Mouse (Mus musculus): ENCODE measurements at regions not wholly inside any gene's neighbourhood (a gene's known extent, or its start where the extent isn't known, plus 50 kb on each side); places are given as distances from the start of the nearest gene placed in this dataset.

GRCm38 (mm10) chr13:107890866-107891821 lies 153.1 kb upstream of the Smim15 start:
- H3K9me3 ChIP-seq (ENCODE audit: control insufficient read depth, insufficient read depth, low read depth, low read length) = no peaks in the 10 kb centered on the region
- peak; percentile 46 for DNase-seq (ENCODE audit: low read depth, low spot score)
- peak overlapping the region; percentile 76 for H3K9ac ChIP-seq (ENCODE audit: insufficient read depth, low read depth, low read length, poor library complexity, severe bottlenecking)
- H3K4me3 ChIP-seq (ENCODE audit: insufficient read depth in 1 of 2, low read depth in 1 of 2, low read length in 2 of 2, poor library complexity in 1 of 2, severe bottlenecking in 1 of 2) = peak overlapping the region; percentile 73 to 96
- H3K27ac ChIP-seq (ENCODE audit: insufficient read depth, low read depth, low read length, poor library complexity, severe bottlenecking) = peak overlapping the region; percentile 48; the same call in 1 of the 2 replicates
- no peak for TF ChIP-seq ZC3H11A (IDR thresholded peaks at IDR 0.05; ENCODE audit: borderline replicate concordance, low read depth, low read length)
- TF ChIP-seq CHD2 (IDR thresholded peaks at IDR 0.05; ENCODE audit: low read depth, low read length) = no peak
- 0 out of 2 replicates have a peak, but pooled peaks have one; percentile 33 for TF ChIP-seq HCFC1 (IDR thresholded peaks at IDR 0.05; ENCODE audit: borderline replicate concordance, insufficient read depth, low read length)
- peaks cover 0 to 3% of the 10 kb centered on the region in 2 experiments; a peak in 1 of 4 replicates for H3K4me1 ChIP-seq (ENCODE audit: control insufficient read depth in 2 of 2, insufficient read depth in 2 of 2, low read length in 2 of 2, poor library complexity in 1 of 2)
- in situ Hi-C loops (cut with MboI; ENCODE audit: low sequenced_read_pairs in 2 of 2, unreplicated experiment in 2 of 2) = no loop called here
- H3K36me3 ChIP-seq (ENCODE audit: control insufficient read depth, insufficient read depth, low read length, poor library complexity, severe bottlenecking) = no peaks in the 10 kb centered on the region

GRCm38 (mm10) chr13:107889985-107890865 lies 154.0 kb upstream of the Smim15 start:
- in situ Hi-C loops (cut with MboI; ENCODE audit: low sequenced_read_pairs in 2 of 2, unreplicated experiment in 2 of 2) = no loop called here
- peak overlapping the region; percentile 48; the same call in 1 of the 2 replicates for H3K27ac ChIP-seq (ENCODE audit: insufficient read depth, low read depth, low read length, poor library complexity, severe bottlenecking)
- TF ChIP-seq MAFK (IDR thresholded peaks at IDR 0.05; ENCODE audit: insufficient read depth, low read depth, low read length) (no peak), HCFC1 (IDR thresholded peaks at IDR 0.05; ENCODE audit: borderline replicate concordance, insufficient read depth, low read length) (no peak; the same call in 1 of the 2 replicates), ZNF384 (IDR thresholded peaks at IDR 0.05; ENCODE audit: low read depth, low read length) (no peak), ZC3H11A (IDR thresholded peaks at IDR 0.05; ENCODE audit: borderline replicate concordance, low read depth, low read length) (no peak), CHD2 (IDR thresholded peaks at IDR 0.05; ENCODE audit: low read depth, low read length) (no peak)

GRCm38 (mm10) chr13:107889588-107889984 lies 154.7 kb upstream of the Smim15 start:
- no peak overlapping the region for H3K27ac ChIP-seq (ENCODE audit: insufficient read depth, low read depth, low read length, poor library complexity, severe bottlenecking)
- H3K9ac ChIP-seq (ENCODE audit: insufficient read depth, low read depth, low read length, poor library complexity, severe bottlenecking) = peak overlapping the region; percentile 82
- no peaks in the 10 kb centered on the region for H3K36me3 ChIP-seq (ENCODE audit: control insufficient read depth, insufficient read depth, low read length, poor library complexity, severe bottlenecking)
- H3K4me3 ChIP-seq (ENCODE audit: insufficient read depth in 1 of 2, low read depth in 1 of 2, low read length in 2 of 2, poor library complexity in 1 of 2, severe bottlenecking in 1 of 2) = peak overlapping the region; percentile 86 to 96
- no peak for DNase-seq (ENCODE audit: low read depth, low spot score)
- peaks cover 0 to 3% of the 10 kb centered on the region in 2 experiments; a peak in 1 of 4 replicates for H3K4me1 ChIP-seq (ENCODE audit: control insufficient read depth in 2 of 2, insufficient read depth in 2 of 2, low read length in 2 of 2, poor library complexity in 1 of 2)
- in situ Hi-C loops (cut with MboI; ENCODE audit: low sequenced_read_pairs in 2 of 2, unreplicated experiment in 2 of 2) = no loop called here
- H3K9me3 ChIP-seq (ENCODE audit: control insufficient read depth, insufficient read depth, low read depth, low read length) = no peaks in the 10 kb centered on the region
- TF ChIP-seq ZC3H11A (IDR thresholded peaks at IDR 0.05; ENCODE audit: borderline replicate concordance, low read depth, low read length) = no peak
- TF ChIP-seq CHD2 (IDR thresholded peaks at IDR 0.05; ENCODE audit: low read depth, low read length) = no peak
- TF ChIP-seq HCFC1 (IDR thresholded peaks at IDR 0.05; ENCODE audit: borderline replicate concordance, insufficient read depth, low read length) = no peak
- no peak for TF ChIP-seq ZNF384 (IDR thresholded peaks at IDR 0.05; ENCODE audit: low read depth, low read length)
- no peak for TF ChIP-seq MAFK (IDR thresholded peaks at IDR 0.05; ENCODE audit: insufficient read depth, low read depth, low read length)

More at GRCm38 (mm10) chr13:107889985-107890865, 154.0 kb upstream of the Smim15 start:
- Histone ChIP-seq H3K9me3 (ENCODE audit: control insufficient read depth, insufficient read depth, low read depth, low read length) (no peaks in the 10 kb centered on the region), H3K4me1 (ENCODE audit: control insufficient read depth in 2 of 2, insufficient read depth in 2 of 2, low read length in 2 of 2, poor library complexity in 1 of 2) (peaks cover 0 to 3% of the 10 kb centered on the region in 2 experiments; a peak in 1 of 4 replicates), H3K36me3 (ENCODE audit: control insufficient read depth, insufficient read depth, low read length, poor library complexity, severe bottlenecking) (no peaks in the 10 kb centered on the region), H3K4me3 (ENCODE audit: insufficient read depth in 1 of 2, low read depth in 1 of 2, low read length in 2 of 2, poor library complexity in 1 of 2, severe bottlenecking in 1 of 2) (peak overlapping the region; percentile 73 to 96), H3K9ac (ENCODE audit: insufficient read depth, low read depth, low read length, poor library complexity, severe bottlenecking) (peak overlapping the region; percentile 82)
- peak; percentile 97 for DNase-seq (ENCODE audit: low read depth, low spot score)
